Mouse (Mus musculus): ENCODE measurements around the gene Fbxw28.
"Not testable (repeated sequence)": the region's sequence is repeated elsewhere in the genome, so short reads cannot be mapped to it uniquely, and the experiment has no call there.

Fbxw28 gene

DNA sequence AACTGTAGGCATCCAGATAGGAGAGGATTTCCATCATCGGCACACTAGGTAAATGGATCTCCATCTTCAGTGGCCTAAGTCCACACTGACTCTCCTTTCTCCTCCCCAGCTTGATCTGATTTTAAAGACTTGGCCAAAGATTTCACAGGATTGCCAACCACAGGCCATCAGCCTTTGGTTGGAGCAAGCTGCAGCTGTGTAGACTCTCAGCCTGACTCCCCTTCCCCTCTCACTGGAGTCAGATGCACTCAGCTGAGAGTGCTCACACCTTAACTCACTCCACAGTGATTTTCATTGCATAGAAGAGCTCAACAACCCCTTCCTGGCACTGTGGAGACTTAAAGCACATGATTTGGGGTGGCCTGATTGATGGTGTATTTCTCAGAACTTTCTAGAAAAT is at the start of gene Fbxw28:
Fbxw28 (minus strand) TSS at position 101 of the 400 bp plus-strand sequence.
- DNase-seq (ENCODE audit: low spot score in 2 of 2): not testable (repeated sequence)

DNA sequence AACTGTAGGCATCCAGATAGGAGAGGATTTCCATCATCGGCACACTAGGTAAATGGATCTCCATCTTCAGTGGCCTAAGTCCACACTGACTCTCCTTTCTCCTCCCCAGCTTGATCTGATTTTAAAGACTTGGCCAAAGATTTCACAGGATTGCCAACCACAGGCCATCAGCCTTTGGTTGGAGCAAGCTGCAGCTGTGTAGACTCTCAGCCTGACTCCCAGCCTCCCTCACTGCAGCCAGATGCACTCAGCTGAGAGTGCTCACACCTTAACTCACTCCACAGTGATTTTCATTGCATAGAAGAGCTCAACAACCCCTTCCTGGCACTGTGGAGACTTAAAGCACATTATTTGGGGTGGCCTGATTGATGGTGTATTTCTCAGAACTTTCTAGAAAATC is 51.9 kb downstream of the Fbxw28 start, which contains the start of gene Fbxw14:
Fbxw14 (minus strand) TSS at position 101 of the 400 bp plus-strand sequence.
- DNase-seq (ENCODE audit: low spot score in 2 of 2): not testable (repeated sequence)
